Mouse (Mus musculus): ENCODE results near the gene Shb. TPM values are rescaled to one million over a fixed set of nuclear protein-coding genes. Genes with fewer than 3 reads are reported as not detected.

Shb gene
- polyA plus RNA-seq, 1 experiment from 2014 or later, result 6.6 TPM

GRCm38 (mm10) chr4:45435899-45436298 is 96.4 kb downstream of the Shb start:
- Histone ChIP-seq H3K36me3 (peaks cover 3% of the 10 kb centered on the region; the same call in 1 of the 2 replicates), H3K4me1 (replicated peaks) (peaks cover 88% of the 10 kb centered on the region), H3K4me2 (peak overlapping the region; percentile 17; the same call in 1 of the 2 replicates), H3K27me3 (no peaks in the 10 kb centered on the region), H3K9me3 (no peaks in the 10 kb centered on the region), H3K4me3 (replicated peaks) (no peak overlapping the region), H3K9ac (replicated peaks) (0 out of 2 replicates have a peak overlapping the region, but pooled peaks have one; percentile 0), H3K27ac (peak overlapping the region; percentile 72)
- WGBS, result 54% methylated on average over 2 of the region's 2 CpGs
- ATAC-seq (ENCODE audit: insufficient number of reproducible peaks, insufficient read depth, low FRiP score, low TSS enrichment, low read depth), result no peak

- 58% methylated on average over 4 of the region's 4 CpGs for WGBS
- Histone ChIP-seq H3K4me2 (no peak overlapping the region), H3K27ac (peak overlapping the region; percentile 57)
Measured at GRCm38 (mm10) chr4:45434681-45435080, 97.6 kb downstream of the Shb start.

GRCm38 (mm10) chr4:45434071-45434470 is 98.2 kb downstream of the Shb start:
- no peaks in the 10 kb centered on the region; the same call in 1 of the 2 replicates for H3K27me3 ChIP-seq
- H3K4me3 ChIP-seq (replicated peaks), result no peak overlapping the region
- peak overlapping the region; percentile 57 for H3K27ac ChIP-seq
- H3K9ac ChIP-seq (replicated peaks), result no peak overlapping the region
- 73% methylated on average over 12 of the region's 12 CpGs for WGBS
- no peak for ATAC-seq (ENCODE audit: insufficient number of reproducible peaks, insufficient read depth, low FRiP score, low TSS enrichment, low read depth)
- H3K9me3 ChIP-seq, result no peaks in the 10 kb centered on the region
- H3K36me3 ChIP-seq, result no peaks in the 10 kb centered on the region
- no peak overlapping the region for H3K4me2 ChIP-seq
- H3K4me1 ChIP-seq (replicated peaks), result peaks cover 73% of the 10 kb centered on the region

More at GRCm38 (mm10) chr4:45434681-45435080, 97.6 kb downstream of the Shb start:
- ATAC-seq (ENCODE audit: insufficient number of reproducible peaks, insufficient read depth, low FRiP score, low TSS enrichment, low read depth), result no peak
- Histone ChIP-seq H3K4me1 (replicated peaks) (peaks cover 79% of the 10 kb centered on the region), H3K9ac (replicated peaks) (no peak overlapping the region; the same call in 1 of the 2 replicates), H3K4me3 (replicated peaks) (no peak overlapping the region), H3K27me3 (no peaks in the 10 kb centered on the region), H3K36me3 (no peaks in the 10 kb centered on the region), H3K9me3 (no peaks in the 10 kb centered on the region)

GRCm38 (mm10) chr4:45431806-45432205 is 100.5 kb downstream of the Shb start:
- WGBS, result 69% methylated on average over 3 of the region's 3 CpGs
- H3K27ac ChIP-seq, result no peak overlapping the region

GRCm38 (mm10) chr4:45431316-45431715 is 101.0 kb downstream of the Shb start:
- no peak overlapping the region for H3K9ac ChIP-seq (replicated peaks)
- peaks cover 4% of the 10 kb centered on the region; the same call in 1 of the 2 replicates for H3K27me3 ChIP-seq
- no peak for ATAC-seq (ENCODE audit: insufficient number of reproducible peaks, insufficient read depth, low FRiP score, low TSS enrichment, low read depth)
- no peak overlapping the region for H3K4me2 ChIP-seq
- H3K4me1 ChIP-seq (replicated peaks), result peaks cover 57% of the 10 kb centered on the region
- 82% methylated on average over 3 of the region's 3 CpGs for WGBS
- H3K36me3 ChIP-seq, result no peaks in the 10 kb centered on the region
- H3K27ac ChIP-seq, result no peak overlapping the region
- no peak overlapping the region for H3K4me3 ChIP-seq (replicated peaks)
- H3K9me3 ChIP-seq, result no peaks in the 10 kb centered on the region

More at GRCm38 (mm10) chr4:45431806-45432205, 100.5 kb downstream of the Shb start:
- Histone ChIP-seq H3K4me3 (replicated peaks) (no peak overlapping the region), H3K4me1 (replicated peaks) (peaks cover 60% of the 10 kb centered on the region), H3K9ac (replicated peaks) (no peak overlapping the region), H3K9me3 (no peaks in the 10 kb centered on the region), H3K36me3 (no peaks in the 10 kb centered on the region), H3K4me2 (no peak overlapping the region), H3K27me3 (peaks cover 4% of the 10 kb centered on the region; the same call in 1 of the 2 replicates)
- no peak for ATAC-seq (ENCODE audit: insufficient number of reproducible peaks, insufficient read depth, low FRiP score, low TSS enrichment, low read depth)

- 87% methylated on average over 7 of the region's 7 CpGs for WGBS
- peaks cover 4% of the 10 kb centered on the region; the same call in 1 of the 2 replicates for H3K27me3 ChIP-seq
- no peak overlapping the region for H3K4me2 ChIP-seq
- H3K9ac ChIP-seq (replicated peaks), result no peak overlapping the region
- ATAC-seq (ENCODE audit: insufficient number of reproducible peaks, insufficient read depth, low FRiP score, low TSS enrichment, low read depth), result no peak
- peaks cover 39% of the 10 kb centered on the region for H3K4me1 ChIP-seq (replicated peaks)
- H3K36me3 ChIP-seq, result no peaks in the 10 kb centered on the region
- no peaks in the 10 kb centered on the region for H3K9me3 ChIP-seq
- H3K4me3 ChIP-seq (replicated peaks), result no peak overlapping the region
- no peak overlapping the region for H3K27ac ChIP-seq
Measured at GRCm38 (mm10) chr4:45429451-45429850, 102.8 kb downstream of the Shb start.

- Histone ChIP-seq H3K4me2 (no peak overlapping the region), H3K4me1 (replicated peaks) (peaks cover 20% of the 10 kb centered on the region), H3K4me3 (replicated peaks) (no peak overlapping the region), H3K36me3 (peaks cover 7% of the 10 kb centered on the region; the same call in 1 of the 2 replicates), H3K9ac (replicated peaks) (no peak overlapping the region), H3K9me3 (no peaks in the 10 kb centered on the region), H3K27ac (no peak overlapping the region), H3K27me3 (peaks cover 4% of the 10 kb centered on the region; the same call in 1 of the 2 replicates)
- WGBS, result 49% methylated on average over 13 of the region's 13 CpGs
- peak; percentile 32; the same call in 1 of the 2 replicates for ATAC-seq (ENCODE audit: insufficient number of reproducible peaks, insufficient read depth, low FRiP score, low TSS enrichment, low read depth)
Measured at GRCm38 (mm10) chr4:45426724-45427457, 105.4 kb downstream of the Shb start.

- no peak overlapping the region for H3K27ac ChIP-seq
- peaks cover 32% of the 10 kb centered on the region for H3K4me1 ChIP-seq (replicated peaks)
Measured at GRCm38 (mm10) chr4:45423406-45423805, 108.9 kb downstream of the Shb start.

GRCm38 (mm10) chr4:45422640-45423039 is 109.6 kb downstream of the Shb start:
- no peak for ATAC-seq (ENCODE audit: insufficient number of reproducible peaks, insufficient read depth, low FRiP score, low TSS enrichment, low read depth)
- Histone ChIP-seq H3K27ac (no peak overlapping the region), H3K36me3 (peaks cover 8% of the 10 kb centered on the region; the same call in 1 of the 2 replicates), H3K27me3 (no peaks in the 10 kb centered on the region), H3K4me3 (replicated peaks) (no peak overlapping the region), H3K9ac (replicated peaks) (no peak overlapping the region), H3K9me3 (no peaks in the 10 kb centered on the region), H3K4me1 (replicated peaks) (peaks cover 34% of the 10 kb centered on the region), H3K4me2 (no peak overlapping the region)
- WGBS, result 83% methylated on average over 10 of the region's 10 CpGs

More at GRCm38 (mm10) chr4:45423406-45423805, 108.9 kb downstream of the Shb start:
- Histone ChIP-seq H3K4me2 (no peak overlapping the region), H3K9ac (replicated peaks) (no peak overlapping the region; the same call in 1 of the 2 replicates), H3K36me3 (peaks cover 8% of the 10 kb centered on the region; the same call in 1 of the 2 replicates), H3K9me3 (no peaks in the 10 kb centered on the region), H3K4me3 (replicated peaks) (no peak overlapping the region), H3K27me3 (0 out of 2 replicates have a peak, but pooled peaks cover 4% of the 10 kb centered on the region)
- WGBS, result 34% methylated on average over 8 of the region's 8 CpGs
- no peak for ATAC-seq (ENCODE audit: insufficient number of reproducible peaks, insufficient read depth, low FRiP score, low TSS enrichment, low read depth)

- no peaks in the 10 kb centered on the region for H3K9me3 ChIP-seq
- H3K9ac ChIP-seq (replicated peaks), result no peak overlapping the region; the same call in 1 of the 2 replicates
- H3K4me2 ChIP-seq, result no peak overlapping the region
- H3K27ac ChIP-seq, result peak overlapping the region; percentile 59; the same call in 1 of the 2 replicates
- no peak for ATAC-seq (ENCODE audit: insufficient number of reproducible peaks, insufficient read depth, low FRiP score, low TSS enrichment, low read depth)
- peaks cover 8% of the 10 kb centered on the region; the same call in 1 of the 2 replicates for H3K36me3 ChIP-seq
- no peak overlapping the region for H3K4me3 ChIP-seq (replicated peaks)
- H3K27me3 ChIP-seq, result no peaks in the 10 kb centered on the region
- WGBS, result 73% methylated on average over 11 of the region's 11 CpGs
- peaks cover 26% of the 10 kb centered on the region for H3K4me1 ChIP-seq (replicated peaks)
Measured at GRCm38 (mm10) chr4:45421519-45422260, 110.6 kb downstream of the Shb start.

- peaks cover 8% of the 10 kb centered on the region; the same call in 1 of the 2 replicates for H3K36me3 ChIP-seq
- H3K27ac ChIP-seq, result no peak overlapping the region
- H3K4me2 ChIP-seq, result no peak overlapping the region
- peaks cover 25% of the 10 kb centered on the region for H3K4me1 ChIP-seq (replicated peaks)
- no peak for ATAC-seq (ENCODE audit: insufficient number of reproducible peaks, insufficient read depth, low FRiP score, low TSS enrichment, low read depth)
- H3K9ac ChIP-seq (replicated peaks), result no peak overlapping the region
- no peak overlapping the region for H3K4me3 ChIP-seq (replicated peaks)
- H3K27me3 ChIP-seq, result no peaks in the 10 kb centered on the region
- WGBS, result 57% methylated on average over 3 of the region's 3 CpGs
- no peaks in the 10 kb centered on the region for H3K9me3 ChIP-seq
Measured at GRCm38 (mm10) chr4:45420733-45421132, 111.5 kb downstream of the Shb start.

All from limb, embryonic 12.5 days (tissue).